Mouse (Mus musculus) MEL (cell line): Measurements from ENCODE around the gene Gm609.

Source experiments
- CHD2 ChIP-seq: IDR thresholded peaks from 2 replicates; pipeline ENCODE4 v1.6.1; 2011; ENCODE audit warnings: low read length, improper control_type of control experiment
- ELF1 ChIP-seq: IDR thresholded peaks from 2 replicates; pipeline ENCODE4 v1.6.1; 2014; ENCODE audit warnings: low read depth, mild to moderate bottlenecking, inconsistent platforms, low read length, improper control_type of control experiment, moderate library complexity
- HCFC1 ChIP-seq: IDR thresholded peaks from 2 replicates; pipeline ENCODE4 v1.6.1; 2012; ENCODE audit warnings: low read depth, mild to moderate bottlenecking, inconsistent platforms, low read length, improper control_type of control experiment, moderate library complexity
- MAFK ChIP-seq: IDR thresholded peaks from 2 replicates; pipeline ENCODE4 v1.6.1; 2011; ENCODE audit warnings: low read depth, mild to moderate bottlenecking, low read length, improper control_type of control experiment, borderline replicate concordance
- MEF2A ChIP-seq: IDR thresholded peaks from 2 replicates; pipeline ENCODE4 v1.6.1; 2014; ENCODE audit warnings: low read depth, mild to moderate bottlenecking, inconsistent platforms, low read length, improper control_type of control experiment; ENCODE audit not compliant: poor library complexity, insufficient replicate concordance, severe bottlenecking; ENCODE audit errors: extremely low read depth
- MYB ChIP-seq: IDR thresholded peaks from 2 replicates; pipeline ENCODE4 v1.6.1; 2011; ENCODE audit warnings: mild to moderate bottlenecking, low read depth, low read length, improper control_type of control experiment
- POLR2A ChIP-seq, 2 experiments: IDR thresholded peaks; 2 replicates each; pipeline ENCODE4 v1.6.1; 2011 to 2012; ENCODE audit warnings: low read length in 2 of 2, mild to moderate bottlenecking in 2 of 2, control low read depth in 1 of 2, improper control_type of control experiment in 1 of 2, low read depth in 1 of 2, moderate library complexity in 1 of 2; ENCODE audit not compliant: control insufficient read depth in 1 of 2, insufficient read depth in 1 of 2, poor library complexity in 1 of 2
- POLR2AphosphoS2 ChIP-seq: IDR thresholded peaks from 2 replicates; pipeline ENCODE4 v1.6.1; 2011; ENCODE audit warnings: low read length, improper control_type of control experiment
- TCF12 ChIP-seq: IDR thresholded peaks from 2 replicates; pipeline ENCODE4 v1.6.1; 2014; ENCODE audit warnings: low read depth, mild to moderate bottlenecking, inconsistent platforms, low read length, improper control_type of control experiment, moderate library complexity
- USF1 ChIP-seq: IDR thresholded peaks from 2 replicates; pipeline ENCODE4 v1.6.1; 2014; ENCODE audit warnings: low read depth, mild to moderate bottlenecking, inconsistent platforms, low read length, improper control_type of control experiment, moderate library complexity
- ZKSCAN1 ChIP-seq: IDR thresholded peaks from 2 replicates; pipeline ENCODE4 v1.6.1; 2012; ENCODE audit warnings: low read depth, mild to moderate bottlenecking, inconsistent platforms, low read length, improper control_type of control experiment, moderate library complexity

GRCm38 (mm10) chr16:45454762-45455161 lies 38.0 kb downstream of the Gm609 start:
- no peak for TF ChIP-seq MYB
- TF ChIP-seq ELF1: no peak
- no peak for TF ChIP-seq TCF12
- no peak for TF ChIP-seq POLR2A (IDR thresholded peaks at IDR 0.05; ENCODE audit: control insufficient read depth in 1 of 2, insufficient read depth in 1 of 2, low read depth in 1 of 2, low read length in 2 of 2, poor library complexity in 1 of 2)
- TF ChIP-seq ZKSCAN1: no peak
- TF ChIP-seq POLR2AphosphoS2: no peak
- TF ChIP-seq HCFC1: no peak
- no peak for TF ChIP-seq CHD2
- TF ChIP-seq USF1: no peak
- TF ChIP-seq MEF2A: no peak
- no peak for TF ChIP-seq MAFK
